Mouse (Mus musculus) lung, postnatal 0 days (tissue): ENCODE measurements around the gene Hist1h2ab. TPM values are rescaled to one million over a fixed set of nuclear protein-coding genes. Genes with fewer than 3 reads are reported as not detected.
"Not testable (repeated sequence)": the region's sequence is repeated elsewhere in the genome, so short reads cannot be mapped to it uniquely, and the experiment has no call there.

Experiments
- ATAC-seq: fragments of 200-750 bp; cut with Nextera tagmentation; 2 replicates; pipeline ENCODE4 v1.8.0; 2017; ENCODE audit warnings: moderate library complexity
- DNase-seq: peaks from one replicate; pipeline ENCODE4 v3.0.0-alpha.2; 2016; ENCODE audit warnings: low spot score
- H3K27ac ChIP-seq: fragments of 300-500 bp; sonication (generic); 2 replicates; pipeline ENCODE4 v1.5.1; 2014; ENCODE audit warnings: antibody characterized with exemption, mild to moderate bottlenecking, low read length, mixed read lengths
- H3K27me3 ChIP-seq: fragments of 300-500 bp; sonication (generic); replicated peaks from 2 replicates; pipeline ENCODE4 v1.6.1; 2014; ENCODE audit warnings: low read length, mixed read lengths; ENCODE audit not compliant: insufficient read depth
- H3K36me3 ChIP-seq: fragments of 300-500 bp; sonication (generic); 2 replicates; pipeline ENCODE4 v1.6.1; 2014; ENCODE audit warnings: low read length, mixed read lengths; ENCODE audit not compliant: insufficient read depth
- H3K4me1 ChIP-seq: fragments of 300-500 bp; sonication (generic); 2 replicates; pipeline ENCODE4 v1.6.1; 2014; ENCODE audit warnings: antibody characterized with exemption, low read depth, low read length, mixed read lengths; ENCODE audit not compliant: insufficient read depth
- H3K4me2 ChIP-seq: fragments of 300-500 bp; sonication (generic); replicated peaks from 2 replicates; pipeline ENCODE4 v1.6.1; 2014; ENCODE audit warnings: low read depth, mild to moderate bottlenecking, low read length, moderate library complexity, mixed read lengths
- H3K4me3 ChIP-seq: fragments of 300-500 bp; sonication (generic); 2 replicates; pipeline ENCODE4 v1.5.1; 2014; ENCODE audit warnings: low read depth, low read length
- H3K9ac ChIP-seq: fragments of 300-500 bp; sonication (generic); replicated peaks from 2 replicates; pipeline ENCODE4 v1.6.1; 2014; ENCODE audit warnings: low read depth, mild to moderate bottlenecking
- H3K9me3 ChIP-seq: fragments of 300-500 bp; sonication (generic); 2 replicates; pipeline ENCODE4 v1.6.1; 2016; ENCODE audit warnings: low read length, mixed read lengths
- CTCF ChIP-seq: IDR thresholded peaks from 2 replicates; pipeline ENCODE4 v1.5.1; 2016; ENCODE audit warnings: antibody characterized with exemption, mild to moderate bottlenecking
- EP300 ChIP-seq: IDR thresholded peaks from 2 replicates; pipeline ENCODE4 v1.6.1; 2016; ENCODE audit warnings: antibody characterized with exemption, mild to moderate bottlenecking, control low read depth
- WGBS: fragments of 180-500 bp; shearing (Covaris S2); extraction: QIAGEN DNeasy Blood & Tissue Kit; methylation state at CpG from one replicate; pipeline ENCODE4 v1.1.7; 2014; 5-methylcytosine and 5-hydroxymethylcytosine counted together
- polyA plus RNA-seq: library from polyadenylated mRNA; unstranded; fragments of >200 nt; fragmentation: Nextera tagmentation; extraction: Ambion mirVana; gene quantifications from 2 replicates; pipeline ENCODE4 v1.2.1, GENCODE M21; 2015

Gene Hist1h2ab
- polyA plus RNA-seq, 1 experiment from 2014 or later: 5.3 TPM

DNA sequence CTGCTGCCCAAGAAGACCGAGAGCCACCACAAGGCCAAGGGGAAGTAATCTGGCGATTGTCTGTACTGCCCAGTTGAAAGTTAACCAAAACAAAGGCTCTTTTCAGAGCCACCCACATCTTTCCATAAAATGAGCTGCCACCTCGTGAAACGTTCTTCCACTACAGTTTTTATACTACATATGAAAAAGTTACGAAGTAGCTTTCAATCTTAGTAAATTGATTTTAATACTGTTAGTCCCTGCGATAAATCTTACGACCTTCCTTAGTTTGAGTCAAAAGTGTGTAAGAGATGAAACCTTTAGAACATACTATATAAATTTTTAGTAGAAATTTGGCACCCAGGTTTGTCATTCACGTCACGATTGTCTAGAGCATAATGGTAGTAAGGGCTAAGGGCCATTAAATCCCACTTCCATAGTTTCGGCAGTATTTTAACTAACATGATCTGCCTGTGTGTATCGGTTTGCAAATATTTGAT is 591 bp downstream of the Hist1h2ab start:
- Histone ChIP-seq H3K36me3 (no peaks in the 10 kb centered on the region), H3K27ac (peak overlapping the region; percentile 73), H3K9ac (no peak overlapping the region), H3K4me2 (peak overlapping the region; percentile 62), H3K4me3 (peak overlapping the region; percentile 31; the same call in 1 of the 2 replicates), H3K9me3 (no peaks in the 10 kb centered on the region), H3K27me3 (no peaks in the 10 kb centered on the region), H3K4me1 (no peaks in the 10 kb centered on the region; the same call in 1 of the 2 replicates)
- WGBS: under 1% methylated on average over 11 of the region's 11 CpGs
- TF ChIP-seq EP300 (no peak), CTCF (no peak)
- DNase-seq (no peak), ATAC-seq (no peak)

DNA sequence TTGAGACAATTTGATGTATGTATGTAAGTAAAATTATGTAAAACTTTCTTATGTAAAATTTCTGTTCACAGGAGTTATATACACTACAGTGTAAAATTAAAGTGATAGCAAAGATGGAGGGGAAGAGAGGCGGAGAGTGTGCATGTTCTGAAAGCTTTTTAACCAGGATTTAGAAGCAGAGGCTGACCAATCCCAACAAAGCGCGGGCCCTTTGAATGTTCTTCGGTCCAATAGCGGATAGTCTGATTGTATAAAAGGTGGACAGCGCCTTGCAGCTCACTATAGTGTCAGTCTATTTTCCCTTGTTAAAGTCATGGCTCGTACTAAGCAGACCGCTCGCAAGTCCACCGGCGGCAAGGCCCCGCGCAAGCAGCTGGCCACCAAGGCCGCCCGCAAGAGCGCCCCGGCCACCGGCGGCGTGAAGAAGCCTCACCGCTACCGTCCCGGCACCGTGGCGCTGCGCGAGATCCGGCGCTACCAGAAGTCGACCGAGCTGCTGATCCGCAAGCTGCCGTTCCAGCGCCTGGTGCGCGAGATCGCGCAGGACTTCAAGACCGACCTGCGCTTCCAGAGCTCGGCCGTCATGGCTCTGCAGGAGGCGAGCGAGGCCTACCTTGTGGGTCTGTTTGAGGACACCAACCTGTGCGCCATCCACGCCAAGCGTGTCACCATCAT is 1.3 kb downstream of the Hist1h2ab start, which contains the start of gene Hist1h3b:
Hist1h3b (plus strand) TSS at position 201 of the 675 bp plus-strand sequence.
- not testable (repeated sequence) for H3K36me3 ChIP-seq, H3K27me3 ChIP-seq, H3K9ac ChIP-seq, H3K9me3 ChIP-seq, H3K4me1 ChIP-seq
- peak; percentile 91 for DNase-seq
- ATAC-seq: peak; percentile 62
- 1% methylated on average over 14 of the region's 47 CpGs for WGBS
- Histone ChIP-seq H3K4me3 (peak within 1 kb of the TSS; percentile 31), H3K4me2 (peak within 1 kb of the TSS; percentile 62), H3K27ac (peak within 1 kb of the TSS; percentile 89)

GRCm38 (mm10) chr13:23752742-23753172 is 1.8 kb downstream of the Hist1h2ab start:
- Histone ChIP-seq H3K4me2 (peak overlapping the region; percentile 19; the same call in 1 of the 2 replicates), H3K9ac (no peak overlapping the region), H3K27me3 (no peaks in the 10 kb centered on the region), H3K36me3 (no peaks in the 10 kb centered on the region), H3K27ac (no peak overlapping the region), H3K4me1 (no peaks in the 10 kb centered on the region; the same call in 1 of the 2 replicates), H3K4me3 (no peak overlapping the region), H3K9me3 (no peaks in the 10 kb centered on the region)
- ATAC-seq: no peak
- TF ChIP-seq CTCF: no peak
- DNase-seq: no peak
- 2% methylated on average over 6 of the region's 6 CpGs for WGBS

- Histone ChIP-seq H3K4me1 (no peaks in the 10 kb centered on the region; the same call in 1 of the 2 replicates), H3K9ac (no peak overlapping the region), H3K4me3 (no peak overlapping the region), H3K4me2 (no peak overlapping the region), H3K27me3 (no peaks in the 10 kb centered on the region), H3K27ac (no peak overlapping the region), H3K9me3 (no peaks in the 10 kb centered on the region), H3K36me3 (no peaks in the 10 kb centered on the region)
- TF ChIP-seq CTCF: no peak
- no peak for TF ChIP-seq EP300
- no peak for DNase-seq
- WGBS: 38% methylated on average over 4 of the region's 4 CpGs
- ATAC-seq: no peak
Measured at GRCm38 (mm10) chr13:23753314-23754078, 2.6 kb downstream of the Hist1h2ab start.

- H3K4me2 ChIP-seq: no peak overlapping the region
- no peak for TF ChIP-seq EP300
- no peak for TF ChIP-seq CTCF
Measured at GRCm38 (mm10) chr13:23755000-23755399, 4.1 kb downstream of the Hist1h2ab start.

DNA sequence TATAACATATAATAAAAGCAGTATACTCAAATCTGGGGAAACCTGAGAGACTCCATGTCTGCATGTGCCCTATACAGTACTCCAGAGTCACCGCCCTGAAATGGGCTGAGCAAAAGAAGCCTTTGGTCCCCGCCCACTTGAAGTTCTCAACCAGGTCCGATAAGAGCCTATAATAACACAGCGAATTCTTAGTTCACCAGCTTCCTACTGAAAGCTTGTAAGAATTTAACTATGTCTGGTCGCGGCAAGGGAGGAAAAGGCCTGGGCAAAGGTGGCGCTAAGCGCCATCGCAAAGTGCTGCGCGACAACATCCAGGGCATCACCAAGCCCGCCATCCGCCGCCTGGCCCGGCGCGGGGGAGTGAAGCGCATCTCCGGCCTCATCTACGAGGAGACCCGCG is 5.9 kb downstream of the Hist1h2ab start, which contains the start of gene Hist1h4b:
Hist1h4b (plus strand) TSS at position 224 of the 400 bp plus-strand sequence.
- Histone ChIP-seq H3K9ac (peak within 1 kb of the TSS; percentile 12; the same call in 1 of the 2 replicates), H3K27me3 (no peaks in the 10 kb centered on the region), H3K4me2 (peak within 1 kb of the TSS; percentile 56), H3K36me3 (no peaks in the 10 kb centered on the region), H3K4me3 (peak within 1 kb of the TSS; percentile 31), H3K4me1 (peaks cover 4% of the 10 kb centered on the region; the same call in 1 of the 2 replicates), H3K9me3 (no peaks in the 10 kb centered on the region), H3K27ac (peak within 1 kb of the TSS; percentile 85)
- TF ChIP-seq CTCF (no peak), EP300 (peak; percentile 80)
- DNase-seq (peak; percentile 97), ATAC-seq (peak; percentile 71)
- under 1% methylated on average over 13 of the region's 22 CpGs for WGBS

More at GRCm38 (mm10) chr13:23755000-23755399, 4.1 kb downstream of the Hist1h2ab start:
- H3K4me3 ChIP-seq: no peak overlapping the region
- H3K27me3 ChIP-seq: no peaks in the 10 kb centered on the region
- ATAC-seq (no peak), DNase-seq (no peak)
- no peaks in the 10 kb centered on the region for H3K36me3 ChIP-seq
- no peaks in the 10 kb centered on the region for H3K9me3 ChIP-seq
- no peak overlapping the region for H3K27ac ChIP-seq
- no peaks in the 10 kb centered on the region; the same call in 1 of the 2 replicates for H3K4me1 ChIP-seq
- no peak overlapping the region for H3K9ac ChIP-seq
